Mouse (Mus musculus) inflammation-experienced regulatory T-cells, adult 6 months (primary cell): ENCODE results near the gene Pomt2. TPM values are rescaled to one million over a fixed set of nuclear protein-coding genes. Genes with fewer than 3 reads are reported as not detected.

Source experiments
- polyA plus RNA-seq, 3 experiments: library from polyadenylated mRNA; unstranded; fragments of 100-300 nt; shearing (Covaris generic); gene quantifications; one replicate each; pipeline ENCODE4 v1.2.1; 2017

Pomt2 gene
- polyA plus RNA-seq, 3 experiments from 2014 or later, result 0.69 to 1.1 (median 1.1) TPM

Other genes starting within 250 kb of the Pomt2 start
- 10 to 100 TPM; 20.2 to 29.2 (median 28.3) TPM for gene Cipc, start 200.9 kb downstream of the Pomt2 start, polyA plus RNA-seq
- gene Zdhhc22, start 157.5 kb downstream of the Pomt2 start, polyA plus RNA-seq, result under 1 TPM in 2 of 3 experiments, not detected in 1; 0.16 to 0.79 TPM
- 1 to 10 TPM in 2 of 3 experiments, under 1 TPM in 1; 0.78 to 3.8 (median 1.1) TPM for gene Tmem63c, start 126.6 kb downstream of the Pomt2 start, polyA plus RNA-seq
- not detected for gene Ngb, start 45.4 kb downstream of the Pomt2 start, polyA plus RNA-seq
- gene Gstz1, start 803 bp downstream of the Pomt2 start, polyA plus RNA-seq, result 10 to 100 TPM; 10.5 to 21.8 (median 13.0) TPM
- 1 to 10 TPM; 1.9 to 4.5 (median 1.9) TPM for gene Samd15, start 51.8 kb upstream of the Pomt2 start, polyA plus RNA-seq
- gene Tmed8, start 52.5 kb upstream of the Pomt2 start, polyA plus RNA-seq, result 1 to 10 TPM; 3.5 to 4.4 (median 3.5) TPM
- 1 to 10 TPM in 1 of 3 experiments, under 1 TPM in 2; 0.72 to 1.1 (median 0.85) TPM for gene Noxred1, start 90.8 kb upstream of the Pomt2 start, polyA plus RNA-seq
- 10 to 100 TPM; 31.3 to 41.3 (median 38.9) TPM for gene Vipas39, start 118.3 kb upstream of the Pomt2 start, polyA plus RNA-seq
- 100 to 1,000 TPM; 117 to 133 (median 126) TPM for gene Ahsa1, start 118.5 kb upstream of the Pomt2 start, polyA plus RNA-seq
- not detected for gene Ism2, start 151.7 kb upstream of the Pomt2 start, polyA plus RNA-seq
- 10 to 100 TPM; 69.9 to 85.2 (median 72.4) TPM for gene Sptlc2, start 240.4 kb upstream of the Pomt2 start, polyA plus RNA-seq